Mouse (Mus musculus) cortical plate, adult 2 months (tissue): ENCODE measurements around the gene Arhgef3.

ENCODE experiments used
- CTCF ChIP-seq: fragments of 200-500 bp; IDR thresholded peaks from 2 replicates; pipeline ENCODE4 v1.5.1; 2011; ENCODE audit warnings: mild to moderate bottlenecking, control low read depth, low read length; ENCODE audit not compliant: insufficient read depth; ENCODE audit errors: extremely low read depth
- POLR2A ChIP-seq: fragments of 200-500 bp; IDR thresholded peaks from 2 replicates; pipeline ENCODE4 v1.6.1; 2011; ENCODE audit warnings: mild to moderate bottlenecking, low read length, control low read depth; ENCODE audit not compliant: insufficient read depth; ENCODE audit errors: extremely low read depth

DNA sequence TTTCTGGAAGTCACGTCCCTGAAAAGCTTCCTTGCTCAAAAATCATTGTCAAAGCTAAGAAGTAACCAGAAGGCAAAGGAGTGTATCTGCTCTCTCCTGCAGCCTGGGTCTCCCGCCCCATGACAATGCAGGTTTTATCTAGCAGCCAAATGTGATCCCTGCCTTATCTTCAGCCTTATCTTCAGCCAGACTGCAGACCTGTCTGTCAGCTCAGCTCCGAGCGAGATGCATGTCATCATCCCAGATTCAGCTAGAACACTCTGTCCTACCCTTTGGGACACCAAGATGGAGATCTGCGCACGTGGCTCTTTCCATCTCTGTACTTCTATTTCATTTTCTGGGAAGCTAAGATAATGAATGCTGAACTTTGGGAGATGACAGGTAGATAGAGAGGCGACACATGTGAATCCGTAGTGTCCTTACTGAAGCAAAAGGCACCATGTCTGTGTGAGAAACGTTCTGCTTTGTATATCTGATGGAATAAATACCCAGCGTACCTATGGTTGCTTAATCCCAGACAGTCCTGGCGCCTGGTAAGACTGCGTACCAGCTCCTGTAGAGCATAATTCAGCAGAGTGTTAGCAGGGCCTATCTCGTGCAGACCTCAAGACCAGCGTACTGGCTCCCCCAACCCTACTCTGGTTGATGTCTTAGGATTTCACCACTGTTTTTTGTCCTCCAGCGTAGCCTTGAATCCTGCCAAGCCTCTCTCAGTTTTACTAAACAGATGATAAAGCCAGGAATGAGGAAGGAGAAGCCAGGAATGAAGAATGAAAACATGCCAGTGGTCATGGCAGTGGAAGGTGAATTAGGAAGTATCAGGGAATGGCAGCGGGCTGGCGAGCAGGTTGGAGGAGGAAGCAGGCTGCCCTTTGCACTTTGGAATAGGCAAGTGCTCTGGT lies 235.4 kb downstream of the Arhgef3 start:
- no peak for TF ChIP-seq POLR2A
- no peak for TF ChIP-seq CTCF
